Mouse (Mus musculus): ENCODE data around the gene Rfc4. TPM values are rescaled to one million over a fixed set of nuclear protein-coding genes. Genes with fewer than 3 reads are reported as not detected.

Gene Rfc4
- polyA plus RNA-seq, 1 experiment from 2014 or later = 47.1 TPM

- ATAC-seq (ENCODE audit: low read depth) = no peak
- no peaks in the 10 kb centered on the region for H3K9me3 ChIP-seq
- no peaks in the 10 kb centered on the region for H3K4me1 ChIP-seq (replicated peaks)
- WGBS = 94% methylated on average over 13 of the region's 13 CpGs
- no peak overlapping the region for H3K4me3 ChIP-seq
- no peaks in the 10 kb centered on the region for H3K36me3 ChIP-seq
- H3K27ac ChIP-seq (replicated peaks) = no peak overlapping the region
- no peaks in the 10 kb centered on the region for H3K27me3 ChIP-seq
- no peak overlapping the region for H3K9ac ChIP-seq
- no peak overlapping the region for H3K4me2 ChIP-seq
Observed at GRCm38 (mm10) chr16:23157013-23157412, 29.5 kb upstream of the Rfc4 start.

- Histone ChIP-seq H3K27ac (replicated peaks) (no peak overlapping the region), H3K9me3 (no peaks in the 10 kb centered on the region), H3K4me1 (replicated peaks) (no peaks in the 10 kb centered on the region), H3K9ac (no peak overlapping the region), H3K36me3 (no peaks in the 10 kb centered on the region), H3K27me3 (no peaks in the 10 kb centered on the region), H3K4me3 (no peak overlapping the region), H3K4me2 (no peak overlapping the region)
- ATAC-seq (ENCODE audit: low read depth) = no peak
- WGBS = 76% methylated on average over 5 of the region's 5 CpGs
Observed at GRCm38 (mm10) chr16:23154261-23154660, 26.7 kb upstream of the Rfc4 start.

DNA sequence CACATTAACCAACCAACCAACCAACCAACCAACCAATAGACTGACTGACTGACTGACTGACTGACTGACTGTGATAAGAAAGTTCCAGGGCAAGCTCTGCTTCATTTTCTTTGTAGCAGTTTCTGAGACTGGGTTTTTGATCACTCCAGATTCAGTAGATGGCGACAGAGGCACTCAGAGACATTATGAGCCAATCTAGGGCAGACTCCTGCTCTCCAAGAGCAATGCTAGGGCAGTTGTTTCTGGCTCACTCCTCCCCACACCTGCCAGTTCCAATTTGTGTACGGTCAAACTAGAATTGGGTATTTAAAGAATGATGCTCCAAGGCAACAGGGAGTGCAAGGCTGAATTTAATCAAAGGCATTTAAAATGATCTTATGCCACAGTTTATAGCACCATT is 23.9 kb upstream of the Rfc4 start:
- ATAC-seq (ENCODE audit: low read depth) = no peak
- WGBS = 39% methylated on average over 2 of the region's 2 CpGs

DNA sequence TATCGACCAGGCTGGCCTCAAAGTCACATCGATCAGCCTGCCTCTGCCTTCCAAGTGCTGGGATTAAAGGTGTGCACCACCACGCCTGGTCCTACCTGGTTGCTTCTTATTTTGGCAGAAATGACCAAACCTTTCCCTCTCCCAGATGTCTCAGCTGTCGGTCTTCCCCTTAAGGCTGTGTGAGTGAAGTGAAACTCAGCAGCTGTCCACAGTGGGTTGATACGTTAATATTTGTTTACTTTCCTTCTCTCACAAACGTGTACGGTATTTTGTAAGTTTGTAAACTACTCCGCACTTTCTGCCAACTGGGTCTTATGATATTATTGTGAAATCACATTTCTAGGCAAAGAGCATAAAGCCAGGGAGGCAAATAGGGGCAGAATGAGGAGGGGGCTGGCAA is 21.9 kb upstream of the Rfc4 start:
- no peak overlapping the region for H3K4me2 ChIP-seq
- no peaks in the 10 kb centered on the region for H3K36me3 ChIP-seq
- H3K27me3 ChIP-seq = no peaks in the 10 kb centered on the region
- H3K4me3 ChIP-seq = no peak overlapping the region
- no peak for ATAC-seq (ENCODE audit: low read depth)
- no peak overlapping the region for H3K9ac ChIP-seq
- 90% methylated on average over 8 of the region's 8 CpGs for WGBS
- H3K9me3 ChIP-seq = no peaks in the 10 kb centered on the region
- H3K27ac ChIP-seq (replicated peaks) = no peak overlapping the region
- H3K4me1 ChIP-seq (replicated peaks) = no peaks in the 10 kb centered on the region

More for the DNA sequence above, 23.9 kb upstream of the Rfc4 start:
- no peaks in the 10 kb centered on the region for H3K4me1 ChIP-seq (replicated peaks)
- H3K4me3 ChIP-seq = no peak overlapping the region
- H3K4me2 ChIP-seq = no peak overlapping the region
- no peaks in the 10 kb centered on the region for H3K27me3 ChIP-seq
- no peak overlapping the region for H3K9ac ChIP-seq
- H3K9me3 ChIP-seq = no peaks in the 10 kb centered on the region
- no peaks in the 10 kb centered on the region for H3K36me3 ChIP-seq
- no peak overlapping the region for H3K27ac ChIP-seq (replicated peaks)

DNA sequence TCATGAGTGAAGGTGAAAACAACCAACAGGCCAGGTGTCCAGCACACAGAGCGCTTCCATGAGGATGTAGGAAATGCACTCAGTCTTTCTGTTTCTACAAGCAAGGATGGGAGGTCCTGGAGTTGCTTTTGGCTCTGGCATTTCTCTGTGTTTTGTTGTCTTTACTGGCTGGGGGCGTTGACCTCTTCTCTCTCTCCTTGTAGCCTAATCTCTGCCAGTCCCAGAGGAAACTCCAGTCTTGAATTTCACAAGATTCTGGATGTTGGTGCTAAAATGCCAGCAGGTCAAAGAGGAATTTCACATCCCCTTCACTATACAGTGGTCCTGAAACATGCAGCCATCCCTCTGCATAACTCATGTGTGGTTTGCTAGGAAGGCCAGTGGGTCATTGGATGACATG is 21.4 kb upstream of the Rfc4 start:
- ATAC-seq (ENCODE audit: low read depth) = no peak
- 81% methylated on average over 2 of the region's 2 CpGs for WGBS
- H3K4me1 ChIP-seq (replicated peaks) = no peaks in the 10 kb centered on the region

DNA sequence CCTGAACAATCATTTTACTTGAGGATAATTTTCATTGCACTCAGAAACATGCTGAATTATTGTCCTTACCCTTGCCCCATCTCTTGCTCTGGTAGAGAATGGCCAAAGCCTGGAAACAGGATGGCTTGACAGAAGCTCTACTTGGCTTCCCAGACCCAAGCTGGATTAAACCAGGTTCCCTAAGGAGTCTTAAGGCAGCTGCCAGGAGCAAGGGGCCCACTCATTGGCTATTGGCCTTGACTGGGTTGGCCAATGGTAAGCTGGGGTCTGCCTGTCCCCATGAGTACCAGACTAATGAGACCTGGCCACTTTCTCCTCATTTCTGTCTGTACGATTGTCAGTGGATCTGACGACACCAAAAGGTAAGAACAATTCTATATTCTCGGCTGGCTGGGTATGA is 18.7 kb upstream of the Rfc4 start, which contains the start of gene Adipoq:
Adipoq (plus strand) TSS at position 257 of the 400 bp plus-strand sequence.
- Histone ChIP-seq H3K9ac (no peak within 1 kb of the TSS), H3K36me3 (no peaks in the 10 kb centered on the region), H3K4me1 (replicated peaks) (no peaks in the 10 kb centered on the region), H3K27ac (replicated peaks) (no peak within 1 kb of the TSS), H3K4me2 (no peak within 1 kb of the TSS), H3K27me3 (no peaks in the 10 kb centered on the region), H3K4me3 (no peak within 1 kb of the TSS), H3K9me3 (no peaks in the 10 kb centered on the region)
- no peak for ATAC-seq (ENCODE audit: low read depth)
- WGBS = 86% methylated on average over 3 of the region's 3 CpGs

More for the DNA sequence above, 21.4 kb upstream of the Rfc4 start:
- H3K36me3 ChIP-seq = no peaks in the 10 kb centered on the region
- no peak overlapping the region for H3K9ac ChIP-seq
- no peak overlapping the region for H3K4me2 ChIP-seq
- no peaks in the 10 kb centered on the region for H3K9me3 ChIP-seq
- no peak overlapping the region for H3K27ac ChIP-seq (replicated peaks)
- H3K27me3 ChIP-seq = no peaks in the 10 kb centered on the region
- H3K4me3 ChIP-seq = no peak overlapping the region

DNA sequence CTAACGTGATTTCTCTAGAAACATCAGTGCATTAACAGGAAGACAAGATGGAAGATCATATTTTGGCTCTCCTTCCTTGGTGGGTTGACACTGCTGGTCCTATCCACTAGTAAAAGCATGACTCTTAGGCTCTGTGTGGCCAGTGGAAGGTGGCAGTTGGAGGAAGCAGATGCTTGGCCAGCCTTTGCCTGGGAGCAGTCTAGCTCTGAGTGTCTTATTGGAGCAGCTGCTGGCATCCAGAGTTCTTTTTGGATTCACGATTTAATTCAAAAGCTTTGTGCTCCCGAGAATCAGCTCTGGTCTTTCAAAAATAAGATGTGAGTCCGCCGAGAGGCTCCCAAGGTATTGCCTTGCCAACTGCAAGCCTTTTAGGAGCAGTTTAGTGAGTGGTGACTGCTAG is 17.7 kb upstream of the Rfc4 start:
- no peaks in the 10 kb centered on the region for H3K36me3 ChIP-seq
- no peak overlapping the region for H3K27ac ChIP-seq (replicated peaks)
- no peak for ATAC-seq (ENCODE audit: low read depth)
- H3K4me2 ChIP-seq = no peak overlapping the region
- no peak overlapping the region for H3K9ac ChIP-seq
- WGBS = 85% methylated on average over 5 of the region's 5 CpGs
- H3K27me3 ChIP-seq = no peaks in the 10 kb centered on the region
- no peak overlapping the region for H3K4me3 ChIP-seq
- no peaks in the 10 kb centered on the region for H3K9me3 ChIP-seq
- H3K4me1 ChIP-seq (replicated peaks) = no peaks in the 10 kb centered on the region

DNA sequence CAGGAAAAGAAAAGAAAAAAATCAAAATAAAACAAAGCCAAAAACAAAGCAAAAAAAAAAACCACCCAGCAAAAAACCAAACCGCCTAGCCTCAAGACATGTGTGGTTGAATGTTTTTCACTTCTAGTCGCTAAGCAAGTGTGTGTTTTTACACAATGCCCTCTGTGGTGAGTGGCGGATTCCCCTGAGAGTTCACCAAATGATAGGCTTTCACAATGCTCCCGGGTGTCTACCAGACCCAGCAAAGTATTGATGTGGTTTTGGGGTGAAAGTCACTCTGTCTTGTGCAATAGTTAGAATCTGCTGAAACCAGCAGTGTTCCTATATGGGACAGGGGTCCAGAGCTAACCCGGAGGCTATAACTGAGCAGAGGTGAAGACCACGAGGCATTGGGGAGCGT is 16.8 kb upstream of the Rfc4 start:
- no peaks in the 10 kb centered on the region for H3K9me3 ChIP-seq
- no peaks in the 10 kb centered on the region for H3K36me3 ChIP-seq
- no peak overlapping the region for H3K9ac ChIP-seq
- WGBS = 88% methylated on average over 7 of the region's 7 CpGs
- no peaks in the 10 kb centered on the region for H3K27me3 ChIP-seq
- H3K4me1 ChIP-seq (replicated peaks) = no peaks in the 10 kb centered on the region
- no peak overlapping the region for H3K4me2 ChIP-seq
- ATAC-seq (ENCODE audit: low read depth) = no peak
- H3K4me3 ChIP-seq = no peak overlapping the region
- H3K27ac ChIP-seq (replicated peaks) = no peak overlapping the region

DNA sequence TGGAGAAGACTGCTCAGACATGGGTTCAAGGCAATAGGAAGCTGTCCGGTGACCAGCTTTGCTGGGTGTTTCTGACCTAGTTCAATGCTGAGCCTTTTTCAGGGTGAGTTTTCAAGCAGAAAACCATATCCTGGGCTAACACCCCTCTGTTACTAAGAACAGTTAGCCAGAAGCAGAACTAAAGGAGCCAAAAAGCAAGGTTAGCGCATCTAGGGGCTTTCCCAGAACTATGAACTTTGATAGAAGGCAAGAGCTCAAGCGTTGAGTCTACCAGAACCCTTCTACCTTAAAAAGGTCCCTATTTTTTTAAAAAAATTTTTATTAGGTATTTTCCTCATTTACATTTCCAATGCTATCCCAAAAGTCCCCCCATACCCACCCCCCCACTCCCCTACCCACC is 13.4 kb upstream of the Rfc4 start:
- no peak for ATAC-seq (ENCODE audit: low read depth)
- 94% methylated on average over 3 of the region's 3 CpGs for WGBS
- Histone ChIP-seq H3K36me3 (no peaks in the 10 kb centered on the region), H3K4me2 (no peak overlapping the region), H3K9me3 (no peaks in the 10 kb centered on the region), H3K4me1 (replicated peaks) (no peaks in the 10 kb centered on the region), H3K4me3 (no peak overlapping the region), H3K9ac (no peak overlapping the region), H3K27me3 (no peaks in the 10 kb centered on the region), H3K27ac (replicated peaks) (no peak overlapping the region)

DNA sequence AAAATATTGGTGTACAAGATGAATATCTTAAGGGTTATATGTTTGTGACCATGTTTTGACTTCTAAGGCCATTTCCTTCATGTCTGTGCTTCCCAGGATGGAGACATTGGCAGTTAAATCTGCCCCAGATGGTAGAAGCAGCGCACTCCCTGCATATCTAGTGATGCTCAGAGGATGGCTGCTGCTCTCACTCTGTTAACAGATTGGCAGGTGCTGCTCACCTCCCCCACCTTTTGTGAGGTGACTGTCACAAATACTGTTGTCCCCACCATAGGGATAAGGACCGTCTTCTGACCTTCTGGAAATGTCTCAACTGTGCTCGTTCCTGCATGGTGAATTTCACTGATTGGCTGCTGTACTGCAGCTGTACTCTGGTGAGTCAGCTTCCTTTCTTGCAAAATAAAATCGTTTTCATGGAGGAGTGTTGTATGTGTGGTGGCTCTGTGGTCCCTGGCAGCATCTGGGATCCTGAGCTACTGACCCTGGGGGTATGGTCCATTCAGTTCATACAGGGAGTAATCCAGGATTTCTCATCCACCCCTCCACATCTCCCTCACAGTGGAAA is 9.0 kb upstream of the Rfc4 start:
- H3K9me3 ChIP-seq = no peaks in the 10 kb centered on the region
- H3K4me2 ChIP-seq = no peak overlapping the region
- H3K36me3 ChIP-seq = no peaks in the 10 kb centered on the region
- ATAC-seq (ENCODE audit: low read depth) = no peak
- H3K27ac ChIP-seq (replicated peaks) = no peak overlapping the region
- no peak overlapping the region for H3K4me3 ChIP-seq
- H3K9ac ChIP-seq = no peak overlapping the region
- no peaks in the 10 kb centered on the region for H3K4me1 ChIP-seq (replicated peaks)
- H3K27me3 ChIP-seq = no peaks in the 10 kb centered on the region
- 69% methylated on average over 4 of the region's 4 CpGs for WGBS

DNA sequence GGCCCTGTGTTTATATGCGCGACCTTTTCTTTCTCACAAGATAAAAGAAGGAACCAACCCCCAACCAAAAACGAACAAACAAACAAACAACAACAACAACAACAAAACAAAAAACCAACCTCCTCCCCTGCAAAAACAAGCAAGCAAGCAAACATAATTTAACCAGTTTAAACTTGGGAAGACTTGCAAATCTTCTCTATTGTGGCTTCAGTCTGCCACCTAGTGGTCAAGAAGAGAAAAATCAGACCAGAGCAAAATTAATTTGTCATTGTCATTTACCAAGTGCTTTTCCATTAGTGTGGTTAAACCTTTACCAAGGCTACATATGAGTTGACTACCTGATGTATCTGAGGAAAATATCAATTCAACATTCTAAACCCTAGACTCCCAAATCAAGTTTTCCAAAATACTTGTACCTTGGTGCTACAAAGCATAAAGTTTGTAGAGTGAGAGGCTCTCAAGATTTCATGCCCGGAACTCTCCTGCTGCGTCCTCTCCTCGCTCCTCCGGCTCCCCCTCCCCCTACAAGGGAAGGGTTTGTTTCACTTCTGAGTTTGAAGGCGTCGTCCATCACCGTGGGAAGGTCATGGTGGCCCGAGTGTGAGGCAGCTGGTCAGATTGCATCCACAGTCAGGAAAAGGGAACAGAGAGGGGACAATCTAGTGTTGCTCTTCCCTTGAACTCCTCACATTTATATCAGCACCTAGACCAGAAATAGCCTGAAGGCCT is 8.0 kb upstream of the Rfc4 start:
- Histone ChIP-seq H3K4me1 (replicated peaks) (no peaks in the 10 kb centered on the region), H3K4me2 (no peak overlapping the region), H3K27ac (replicated peaks) (no peak overlapping the region), H3K36me3 (no peaks in the 10 kb centered on the region), H3K4me3 (no peak overlapping the region), H3K27me3 (no peaks in the 10 kb centered on the region), H3K9ac (no peak overlapping the region), H3K9me3 (no peaks in the 10 kb centered on the region)
- no peak for ATAC-seq (ENCODE audit: low read depth)
- WGBS = 23% methylated on average over 11 of the region's 11 CpGs

DNA sequence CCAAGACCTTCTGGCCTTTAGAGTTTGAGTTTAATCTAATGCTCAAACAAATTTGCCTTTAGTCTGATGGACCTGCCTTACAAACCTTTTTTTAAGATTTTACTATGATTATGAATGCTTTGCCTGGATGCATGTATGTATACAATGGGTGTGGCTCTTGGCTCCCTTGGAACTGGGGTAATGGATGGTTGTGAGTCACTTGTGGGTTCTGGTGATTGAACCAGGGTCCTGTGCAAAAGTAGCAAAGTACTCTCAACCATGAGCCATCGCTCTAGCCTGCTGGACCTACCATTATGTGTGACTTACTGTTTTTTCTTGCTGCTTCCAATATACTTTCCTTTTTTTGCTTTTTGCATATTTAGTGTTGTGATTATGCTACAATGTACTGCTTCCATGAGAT is 4.8 kb upstream of the Rfc4 start:
- H3K4me1 ChIP-seq (replicated peaks) = peaks cover 19% of the 10 kb centered on the region
- no peaks in the 10 kb centered on the region for H3K9me3 ChIP-seq
- H3K4me3 ChIP-seq = no peak overlapping the region
- H3K27ac ChIP-seq (replicated peaks) = no peak overlapping the region
- H3K36me3 ChIP-seq = no peaks in the 10 kb centered on the region
- H3K4me2 ChIP-seq = no peak overlapping the region
- no peaks in the 10 kb centered on the region for H3K27me3 ChIP-seq
- no peak for ATAC-seq (ENCODE audit: low read depth)
- 90% methylated on average over 1 of the region's 1 CpGs for WGBS
- H3K9ac ChIP-seq = no peak overlapping the region

DNA sequence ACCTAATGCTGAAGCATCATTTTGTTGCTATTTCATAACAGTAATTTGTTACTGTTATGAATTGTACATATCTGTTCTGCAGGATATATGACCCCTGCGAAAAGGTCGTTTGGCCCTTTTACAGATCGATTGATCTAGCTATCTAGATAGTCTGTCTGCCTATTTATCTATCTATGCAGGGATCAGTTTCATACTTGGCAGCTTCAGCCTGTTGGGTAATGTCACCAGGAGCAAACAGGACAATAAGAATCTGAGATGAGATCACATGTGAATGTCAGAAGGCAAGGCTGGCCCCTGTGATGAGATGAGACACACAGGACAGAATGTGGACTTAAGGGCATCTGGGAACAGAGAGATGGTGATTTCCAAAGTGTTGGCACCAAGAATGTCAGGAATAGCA is 2.8 kb upstream of the Rfc4 start:
- ATAC-seq (ENCODE audit: low read depth) = no peak
- Histone ChIP-seq H3K4me2 (no peak overlapping the region), H3K9ac (no peak overlapping the region), H3K27me3 (no peaks in the 10 kb centered on the region), H3K4me1 (replicated peaks) (peaks cover 28% of the 10 kb centered on the region), H3K4me3 (no peak overlapping the region), H3K27ac (replicated peaks) (no peak overlapping the region), H3K36me3 (no peaks in the 10 kb centered on the region), H3K9me3 (no peaks in the 10 kb centered on the region)
- 92% methylated on average over 3 of the region's 3 CpGs for WGBS
